Mouse (Mus musculus) kidney, adult 18-20 months (tissue): ENCODE results near the gene Psmb4.
A peak's percentile ranks its signal among the peaks of the same experiment; 100 is the strongest.
"Not testable (repeated sequence)": the region's sequence is repeated elsewhere in the genome, so short reads cannot be mapped to it uniquely, and the experiment has no call there.

ENCODE experiments used
- DNase-seq: peaks from one replicate; pipeline ENCODE4 v3.0.0; 2021

Psmb4 gene

GRCm38 (mm10) chr3:94886316-94887224 is at the start of gene Psmb4:
Psmb4 (minus strand) TSS chr3:94886961.
- peak; percentile 90 for DNase-seq

GRCm38 (mm10) chr3:94936147-94936546 is 49.4 kb upstream of the Psmb4 start:
- not testable (repeated sequence) for DNase-seq

- DNase-seq = peak; percentile 69
Observed at GRCm38 (mm10) chr3:94935332-94935731, 48.6 kb upstream of the Psmb4 start.

GRCm38 (mm10) chr3:94934564-94934963 is 47.8 kb upstream of the Psmb4 start:
- not testable (repeated sequence) for DNase-seq

- DNase-seq = not testable (repeated sequence)
Observed at GRCm38 (mm10) chr3:94933604-94934003, 46.8 kb upstream of the Psmb4 start.

- DNase-seq = peak; percentile 98
Observed at GRCm38 (mm10) chr3:94932809-94933564, 46.2 kb upstream of the Psmb4 start, which contains the start of gene Selenbp1. Selenbp1 (plus strand) TSS chr3:94933056.

- DNase-seq = not testable (repeated sequence)
Observed at GRCm38 (mm10) chr3:94932279-94932678, 45.5 kb upstream of the Psmb4 start.

GRCm38 (mm10) chr3:94931427-94932082 is 44.8 kb upstream of the Psmb4 start:
- not testable (repeated sequence) for DNase-seq

GRCm38 (mm10) chr3:94930386-94931266 is 43.9 kb upstream of the Psmb4 start:
- DNase-seq = peak; percentile 59

GRCm38 (mm10) chr3:94928979-94929378 is 42.2 kb upstream of the Psmb4 start:
- not testable (repeated sequence) for DNase-seq

GRCm38 (mm10) chr3:94926301-94926736 is 39.6 kb upstream of the Psmb4 start:
- DNase-seq = not testable (repeated sequence)

GRCm38 (mm10) chr3:94924688-94925087 is 37.9 kb upstream of the Psmb4 start:
- DNase-seq = no peak

- no peak for DNase-seq
Observed at GRCm38 (mm10) chr3:94922333-94922732, 35.6 kb upstream of the Psmb4 start.

- no peak for DNase-seq
Observed at GRCm38 (mm10) chr3:94921104-94921503, 34.3 kb upstream of the Psmb4 start.

GRCm38 (mm10) chr3:94918845-94919244 is 32.1 kb upstream of the Psmb4 start:
- DNase-seq = no peak

- DNase-seq = peak; percentile 83
Observed at GRCm38 (mm10) chr3:94917816-94918361, 31.1 kb upstream of the Psmb4 start.

GRCm38 (mm10) chr3:94915903-94916741 is 29.4 kb upstream of the Psmb4 start:
- no peak for DNase-seq

- DNase-seq = no peak
Observed at GRCm38 (mm10) chr3:94913801-94914200, 27.0 kb upstream of the Psmb4 start.

- no peak for DNase-seq
Observed at GRCm38 (mm10) chr3:94911050-94911693, 24.4 kb upstream of the Psmb4 start.

GRCm38 (mm10) chr3:94906482-94906881 is 19.7 kb upstream of the Psmb4 start:
- no peak for DNase-seq
